Mouse (Mus musculus): ENCODE measurements around the gene Tprkb. TPM values are rescaled to one million over a fixed set of nuclear protein-coding genes. Genes with fewer than 3 reads are reported as not detected.
"Not testable (repeated sequence)": the region's sequence is repeated elsewhere in the genome, so short reads cannot be mapped to it uniquely, and the experiment has no call there.

Tprkb gene
- total and polyA plus RNA-seq, 2 experiments from 2014 or later, result 33.0 to 61.4 TPM

- no peaks in the 10 kb centered on the region for H3K27me3 ChIP-seq (ENCODE audit: insufficient read depth, low read length)
- no peak for TF ChIP-seq CTCF (IDR thresholded peaks at IDR 0.05; ENCODE audit: low read depth)
- H3K4me2 ChIP-seq (ENCODE audit: low read depth, low read length), result no peak overlapping the region
- no peak for ATAC-seq
- no peak overlapping the region for H3K9ac ChIP-seq (replicated peaks; ENCODE audit: low read length)
- H3K4me3 ChIP-seq (ENCODE audit: low read length), result no peak overlapping the region
- no peak for DNase-seq (ENCODE audit: low spot score)
- no peaks in the 10 kb centered on the region for H3K36me3 ChIP-seq (ENCODE audit: insufficient read depth, low read length)
- no peaks in the 10 kb centered on the region for H3K9me3 ChIP-seq (ENCODE audit: low read length)
- 73% methylated on average over 10 of the region's 10 CpGs for WGBS
- no peaks in the 10 kb centered on the region for H3K4me1 ChIP-seq (ENCODE audit: insufficient read depth, low read length)
- no peak overlapping the region for H3K27ac ChIP-seq
These were observed 63.4 kb downstream of the Tprkb start for GRCm38 (mm10) chr6:85974941-85975617.

DNA sequence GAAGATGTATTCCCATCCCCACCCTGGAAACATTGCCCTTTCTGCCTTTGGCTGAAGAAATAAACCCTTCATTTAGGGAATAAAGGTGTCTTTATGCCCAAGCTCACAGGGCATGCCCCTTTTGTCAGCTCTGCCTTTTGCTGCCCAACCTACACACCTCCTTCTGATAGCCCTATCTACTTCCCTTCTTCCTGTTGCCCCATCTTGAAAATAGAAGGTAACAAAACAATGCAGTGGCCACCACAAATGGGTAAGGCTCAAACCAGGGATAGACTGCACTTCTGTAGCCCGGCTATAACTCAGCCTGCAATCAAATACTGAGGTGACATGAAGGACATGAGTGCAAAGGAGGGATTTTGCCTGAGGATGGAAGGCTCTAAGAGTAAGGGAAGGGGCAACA, 64.1 kb downstream of the Tprkb start:
- DNase-seq (ENCODE audit: low spot score), result no peak
- H3K36me3 ChIP-seq (ENCODE audit: insufficient read depth, low read length), result no peaks in the 10 kb centered on the region
- no peak overlapping the region for H3K4me3 ChIP-seq (ENCODE audit: low read length)
- TF ChIP-seq CTCF (IDR thresholded peaks at IDR 0.05; ENCODE audit: low read depth), result no peak
- H3K9ac ChIP-seq (replicated peaks; ENCODE audit: low read length), result no peak overlapping the region
- no peak overlapping the region for H3K27ac ChIP-seq
- no peaks in the 10 kb centered on the region for H3K9me3 ChIP-seq (ENCODE audit: low read length)
- no peaks in the 10 kb centered on the region for H3K27me3 ChIP-seq (ENCODE audit: insufficient read depth, low read length)
- 83% methylated on average over 1 of the region's 1 CpGs for WGBS
- no peak for ATAC-seq
- H3K4me1 ChIP-seq (ENCODE audit: insufficient read depth, low read length), result no peaks in the 10 kb centered on the region
- no peak overlapping the region for H3K4me2 ChIP-seq (ENCODE audit: low read depth, low read length)

- H3K36me3 ChIP-seq (ENCODE audit: insufficient read depth, low read length), result no peaks in the 10 kb centered on the region
- DNase-seq (ENCODE audit: low spot score), result no peak
- H3K4me3 ChIP-seq (ENCODE audit: low read length), result no peak overlapping the region
- no peak overlapping the region for H3K9ac ChIP-seq (replicated peaks; ENCODE audit: low read length)
- H3K9me3 ChIP-seq (ENCODE audit: low read length), result no peaks in the 10 kb centered on the region
- no peak for TF ChIP-seq CTCF (IDR thresholded peaks at IDR 0.05; ENCODE audit: low read depth)
- ATAC-seq, result no peak
- no peak overlapping the region for H3K4me2 ChIP-seq (ENCODE audit: low read depth, low read length)
- no peak overlapping the region for H3K27ac ChIP-seq
- H3K27me3 ChIP-seq (ENCODE audit: insufficient read depth, low read length), result no peaks in the 10 kb centered on the region
- 89% methylated on average over 5 of the region's 5 CpGs for WGBS
- H3K4me1 ChIP-seq (ENCODE audit: insufficient read depth, low read length), result no peaks in the 10 kb centered on the region
These were observed 64.6 kb downstream of the Tprkb start for GRCm38 (mm10) chr6:85976242-85976641.

GRCm38 (mm10) chr6:85978736-85979135, 67.1 kb downstream of the Tprkb start:
- not testable (repeated sequence) for H3K27ac ChIP-seq; H3K36me3 ChIP-seq (ENCODE audit: insufficient read depth, low read length); H3K27me3 ChIP-seq (ENCODE audit: insufficient read depth, low read length); H3K9ac ChIP-seq (replicated peaks; ENCODE audit: low read length); H3K4me1 ChIP-seq (ENCODE audit: insufficient read depth, low read length); DNase-seq (ENCODE audit: low spot score); ATAC-seq; H3K4me3 ChIP-seq (ENCODE audit: low read length); H3K9me3 ChIP-seq (ENCODE audit: low read length); H3K4me2 ChIP-seq (ENCODE audit: low read depth, low read length)
- 81% methylated on average over 4 of the region's 4 CpGs for WGBS

Other genes starting within 250 kb of the Tprkb start
- gene Nat8f7, start 198.7 kb upstream of the Tprkb start, total RNA-seq (2014; rRNA removed), result 0.58 TPM in 1 of 2 replicates, not detected in the other
- 0.21 TPM in 1 of 2 replicates, not detected in the other for gene Nat8f7, start 198.7 kb upstream of the Tprkb start, polyA plus RNA-seq (2015; fragmentation: Nextera tagmentation; extraction: Ambion mirVana)
- gene Nat8f3, start 146.1 kb upstream of the Tprkb start, total RNA-seq (2014; rRNA removed), result not detected in 2 replicates
- gene Nat8f3, start 146.1 kb upstream of the Tprkb start, polyA plus RNA-seq (2015; fragmentation: Nextera tagmentation; extraction: Ambion mirVana), result 0.15 and 0.23 TPM in 2 replicates
- gene Nat8f6, start 90.9 kb upstream of the Tprkb start, total RNA-seq (2014; rRNA removed), result 0.29 TPM in 1 of 2 replicates, not detected in the other
- not detected in 2 replicates for gene Nat8f6, start 90.9 kb upstream of the Tprkb start, polyA plus RNA-seq (2015; fragmentation: Nextera tagmentation; extraction: Ambion mirVana)
- 0.72 and 1.9 TPM in 2 replicates for gene Nat8f5, start 90.9 kb upstream of the Tprkb start, total RNA-seq (2014; rRNA removed)
- gene Nat8f5, start 90.9 kb upstream of the Tprkb start, polyA plus RNA-seq (2015; fragmentation: Nextera tagmentation; extraction: Ambion mirVana), result 0.54 and 0.73 TPM in 2 replicates
- gene Nat8, start 79.8 kb upstream of the Tprkb start, total RNA-seq (2014; rRNA removed), result not detected in 2 replicates
- gene Nat8, start 79.8 kb upstream of the Tprkb start, polyA plus RNA-seq (2015; fragmentation: Nextera tagmentation; extraction: Ambion mirVana), result 0.64 and 0.74 TPM in 2 replicates
- not detected in 2 replicates for gene Nat8f2, start 42.7 kb upstream of the Tprkb start, total RNA-seq (2014; rRNA removed)
- gene Nat8f2, start 42.7 kb upstream of the Tprkb start, polyA plus RNA-seq (2015; fragmentation: Nextera tagmentation; extraction: Ambion mirVana), result not detected in 2 replicates
- gene Nat8f4, start 7.0 kb upstream of the Tprkb start, total RNA-seq (2014; rRNA removed), result 4.9 and 6.7 TPM in 2 replicates
- 5.9 and 6.0 TPM in 2 replicates for gene Nat8f4, start 7.0 kb upstream of the Tprkb start, polyA plus RNA-seq (2015; fragmentation: Nextera tagmentation; extraction: Ambion mirVana)
- gene Nat8f1, start 3.8 kb downstream of the Tprkb start, total RNA-seq (2014; rRNA removed), result 15.8 and 62.8 TPM in 2 replicates
- gene Nat8f1, start 3.8 kb downstream of the Tprkb start, polyA plus RNA-seq (2015; fragmentation: Nextera tagmentation; extraction: Ambion mirVana), result 20.7 and 20.8 TPM in 2 replicates
- gene Dusp11, start 49.8 kb downstream of the Tprkb start, total RNA-seq (2014; rRNA removed), result 57.9 and 60.6 TPM in 2 replicates
- gene Dusp11, start 49.8 kb downstream of the Tprkb start, polyA plus RNA-seq (2015; fragmentation: Nextera tagmentation; extraction: Ambion mirVana), result 31.6 TPM in 2 replicates
- not detected in 2 replicates for gene Figla, start 104.3 kb downstream of the Tprkb start, total RNA-seq (2014; rRNA removed)
- gene Figla, start 104.3 kb downstream of the Tprkb start, polyA plus RNA-seq (2015; fragmentation: Nextera tagmentation; extraction: Ambion mirVana), result not detected in 2 replicates
- gene Add2, start 116.8 kb downstream of the Tprkb start, total RNA-seq (2014; rRNA removed), result 132 and 149 TPM in 2 replicates
- gene Add2, start 116.8 kb downstream of the Tprkb start, polyA plus RNA-seq (2015; fragmentation: Nextera tagmentation; extraction: Ambion mirVana), result 84.6 and 90.0 TPM in 2 replicates